Mouse (Mus musculus): ENCODE measurements around the gene Gm33543.

- no peak for TF ChIP-seq SMC3 (IDR thresholded peaks at IDR 0.05; ENCODE audit: low read depth, low read length)
- no peak for TF ChIP-seq CTCF (IDR thresholded peaks at IDR 0.05 in 2 of 3, conservative IDR thresholded peaks at IDR 0.05 in 1 of 3; ENCODE audit: control insufficient read depth in 1 of 3, insufficient read depth in 1 of 3, low read depth in 2 of 3, low read length in 3 of 3, poor library complexity in 1 of 3, severe bottlenecking in 1 of 3)
- no peak for TF ChIP-seq TCF12 (IDR thresholded peaks at IDR 0.05; ENCODE audit: low read depth, low read length)
- no peak for TF ChIP-seq GABPA (IDR thresholded peaks at IDR 0.05; ENCODE audit: low read depth, low read length)
- TF ChIP-seq TAL1 (IDR thresholded peaks at IDR 0.05; ENCODE audit: low read length): no peak
- no peak for TF ChIP-seq MAX (IDR thresholded peaks at IDR 0.05; ENCODE audit: low read length)
- no peak for TF ChIP-seq POLR2A (IDR thresholded peaks at IDR 0.05; ENCODE audit: control insufficient read depth in 1 of 2, insufficient read depth in 1 of 2, low read depth in 1 of 2, low read length in 2 of 2, poor library complexity in 1 of 2)
- TF ChIP-seq RAD21 (IDR thresholded peaks at IDR 0.05; ENCODE audit: low read depth, low read length): no peak
These were observed 37.5 kb upstream of the Gm33543 start for GRCm38 (mm10) chr10:95879983-95880934.

Measured in MEL (cell line).